Mouse (Mus musculus): ENCODE measurements around the gene Acp4. TPM values are rescaled to one million over a fixed set of nuclear protein-coding genes. Genes with fewer than 3 reads are reported as not detected.
"Not testable (repeated sequence)": the region's sequence is repeated elsewhere in the genome, so short reads cannot be mapped to it uniquely, and the experiment has no call there.

The Acp4 gene
- not detected for total RNA-seq (2021)

DNA sequence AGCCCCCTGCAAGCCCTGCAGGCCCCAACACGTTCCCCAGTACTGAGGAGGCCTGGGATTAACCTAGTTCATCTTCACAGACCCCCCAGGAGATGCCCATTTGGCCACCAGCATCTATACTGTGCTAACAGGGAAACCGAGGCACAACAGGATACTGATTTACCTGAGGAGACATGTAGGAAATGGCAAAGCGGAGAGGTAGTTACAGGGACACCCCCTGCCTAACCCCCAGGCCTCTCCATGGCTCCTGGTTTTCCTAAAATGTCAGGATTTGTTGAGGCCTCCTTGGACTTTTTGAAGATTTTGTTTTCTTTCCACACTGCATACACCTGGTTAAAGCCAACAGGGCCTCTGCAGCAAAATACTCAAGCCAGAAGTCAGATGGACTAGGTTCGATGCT is at the start of gene Acp4:
TSS of gene Acp4 (minus strand) at position 101 of the 400 bp plus-strand sequence.
- intact Hi-C loops (cut with DNase I), result no loop called here
- no peak for DNase-seq (ENCODE audit: low spot score in 2 of 2)

DNA sequence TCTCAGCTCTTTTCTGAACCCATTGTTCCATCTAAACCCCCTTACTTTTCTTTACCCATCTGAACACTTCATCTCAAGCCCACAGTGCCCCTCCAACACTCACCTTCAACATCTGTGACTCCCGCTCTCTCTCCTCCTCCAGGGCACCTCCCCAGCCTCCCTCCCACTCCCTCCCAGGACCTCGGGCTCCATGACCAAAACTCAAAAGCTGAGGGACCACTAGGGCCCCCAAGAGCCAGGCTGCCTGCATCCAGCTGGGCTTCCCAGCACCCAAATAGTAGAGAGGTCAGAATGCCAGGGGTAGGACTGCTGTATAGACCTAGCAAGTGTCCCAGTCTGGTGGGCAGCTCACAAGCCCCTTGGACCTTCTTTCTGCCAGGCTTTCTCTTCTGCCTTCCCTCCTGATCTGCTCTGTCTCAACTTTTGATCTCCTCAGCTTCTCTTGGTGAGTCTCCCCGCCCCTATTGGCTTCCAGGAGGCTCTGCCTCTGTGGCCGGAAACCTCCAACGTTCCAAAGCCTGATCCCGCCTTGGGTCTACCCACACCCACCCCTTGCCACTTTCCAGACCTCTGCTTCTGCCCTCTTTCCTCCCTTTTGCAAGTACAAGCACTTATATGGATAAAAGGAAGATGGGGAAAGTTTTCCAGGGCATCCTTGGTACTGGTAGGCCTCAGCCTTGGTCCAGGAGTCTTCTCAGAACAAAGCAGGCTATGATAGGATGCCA is 49.5 kb upstream of the Acp4 start, which contains the start of gene Clec11a:
TSS of gene Clec11a (minus strand) at position 387 of the 725 bp plus-strand sequence.
- DNase-seq (ENCODE audit: low spot score in 2 of 2), result peak in 1 of 2 experiments; percentile 3
- intact Hi-C loops (cut with DNase I), result no loop called here

GRCm38 (mm10) chr7:44305686-44306085 is 48.5 kb upstream of the Acp4 start:
- no peak for DNase-seq (ENCODE audit: low spot score in 2 of 2)
- intact Hi-C loops (cut with DNase I), result no loop called here

- DNase-seq (ENCODE audit: low spot score in 2 of 2), result peak; percentile 98 to 99
- intact Hi-C loops (cut with DNase I), result loop anchor here (5.0 kb wide), 1 partner anchor 43 kb away; the partner anchor contains the start of gene Gm15517
These were observed 47.8 kb upstream of the Acp4 start for GRCm38 (mm10) chr7:44304775-44305641.

- intact Hi-C loops (cut with DNase I), result loop anchor here (5.0 kb wide), 1 partner anchor 42 kb away; the partner anchor contains the start of gene Gm15517
- DNase-seq (ENCODE audit: low spot score in 2 of 2), result no peak
These were observed 47.2 kb upstream of the Acp4 start for GRCm38 (mm10) chr7:44304463-44304774.

DNA sequence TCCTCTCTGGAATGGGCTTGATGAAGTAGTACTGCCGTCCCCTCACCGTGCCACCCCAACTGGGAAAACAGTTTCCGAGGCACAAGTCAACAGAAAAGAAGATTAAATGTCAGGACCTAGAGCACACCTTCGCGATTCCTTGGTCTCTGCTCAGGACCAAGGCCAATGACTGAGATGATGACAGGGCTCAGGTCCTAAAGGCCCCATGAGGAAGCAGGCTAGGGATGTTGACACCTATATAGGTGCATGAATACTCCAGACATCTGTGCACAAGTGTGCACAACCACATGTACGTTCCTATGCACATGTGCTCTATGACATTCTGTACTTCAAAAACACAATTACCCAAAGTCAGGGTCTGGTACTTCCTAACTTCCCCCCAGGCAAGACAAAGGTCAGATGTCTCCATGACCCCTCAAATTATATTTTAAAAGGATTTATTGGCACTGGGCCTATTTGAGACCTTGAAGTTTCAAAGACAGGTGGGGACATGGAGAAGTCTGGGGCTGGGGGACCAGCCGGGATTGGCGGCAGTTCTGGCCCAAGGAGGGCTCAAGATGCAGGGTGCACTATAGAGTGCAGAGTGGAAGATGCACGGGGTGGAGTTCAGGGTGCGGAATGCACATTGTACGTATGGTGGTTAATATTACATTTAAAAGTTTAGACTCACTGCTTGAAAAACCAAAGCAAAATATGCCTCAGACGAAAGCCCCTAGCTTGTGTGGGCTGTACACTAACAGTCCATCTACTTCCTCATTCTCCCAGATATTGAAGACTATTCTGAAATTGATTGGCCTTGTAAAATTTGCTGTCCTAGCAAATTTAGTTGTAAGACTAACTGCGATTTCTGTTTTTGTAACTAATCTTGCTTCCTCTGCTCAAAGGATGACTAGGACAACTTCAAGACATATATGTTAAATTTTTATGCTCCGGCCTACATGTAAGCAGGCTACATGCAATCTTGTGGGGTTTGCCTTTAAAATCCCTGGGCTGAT is 46.5 kb upstream of the Acp4 start:
- intact Hi-C loops (cut with DNase I), result loop anchor here (5.0 kb wide), 1 partner anchor 41 kb away; the partner anchor contains the start of gene Gm15517
- peak in 1 of 2 experiments; percentile 2 for DNase-seq (ENCODE audit: low spot score in 2 of 2)

DNA sequence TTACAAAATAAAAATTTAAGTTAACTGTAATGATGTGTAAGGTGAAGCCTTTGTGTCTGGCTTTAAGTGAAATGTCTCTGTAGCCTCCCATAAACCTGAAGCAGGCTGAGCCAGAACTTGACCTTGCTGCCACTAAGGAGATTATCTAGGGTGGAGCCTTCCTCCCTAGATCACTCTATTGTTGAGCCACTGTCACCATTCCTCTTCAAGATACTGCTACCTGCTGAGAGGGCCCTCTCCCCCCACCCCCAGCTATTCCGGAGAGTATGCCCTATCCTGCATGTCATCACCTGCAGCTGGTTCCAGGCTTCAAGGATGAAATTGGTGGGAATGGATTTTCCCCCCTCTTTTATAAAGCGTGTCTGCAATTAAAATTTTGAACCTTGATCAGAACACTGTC is 40.3 kb upstream of the Acp4 start:
- DNase-seq (ENCODE audit: low spot score in 2 of 2); intact Hi-C loops (cut with DNase I): not testable (repeated sequence)

GRCm38 (mm10) chr7:44291418-44291817 is 34.2 kb upstream of the Acp4 start:
- intact Hi-C loops (cut with DNase I), result no loop called here
- no peak for DNase-seq (ENCODE audit: low spot score in 2 of 2)

- DNase-seq (ENCODE audit: low spot score in 2 of 2), result no peak
- intact Hi-C loops (cut with DNase I), result no loop called here
These were observed 33.8 kb upstream of the Acp4 start for GRCm38 (mm10) chr7:44290986-44291385.

DNA sequence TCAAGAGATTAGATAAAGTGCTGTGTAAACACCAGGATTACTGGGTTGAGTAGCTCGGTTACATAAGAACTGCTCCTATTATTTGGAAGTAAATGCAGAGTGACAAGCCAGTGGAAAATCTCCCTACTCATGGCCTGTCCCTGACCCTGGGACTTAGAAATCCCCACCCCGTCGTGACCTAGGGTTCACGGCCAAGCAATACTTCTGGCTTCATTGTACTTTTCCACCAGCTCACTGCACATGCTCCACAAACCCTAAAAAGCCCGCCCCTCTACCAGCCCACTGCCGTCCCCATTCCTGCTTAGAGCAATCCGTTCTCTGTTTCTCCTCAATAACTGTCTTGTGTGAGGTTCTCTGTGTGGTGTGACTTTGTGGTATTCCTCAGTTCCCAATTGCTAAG is 30.6 kb upstream of the Acp4 start:
- no peak for DNase-seq (ENCODE audit: low spot score in 2 of 2)
- intact Hi-C loops (cut with DNase I), result no loop called here

- DNase-seq (ENCODE audit: low spot score in 2 of 2), result peak in 1 of 2 experiments; percentile 34
- intact Hi-C loops (cut with DNase I), result no loop called here
These were observed 24.4 kb upstream of the Acp4 start for GRCm38 (mm10) chr7:44281586-44281985.

- DNase-seq (ENCODE audit: low spot score in 2 of 2), result no peak
- intact Hi-C loops (cut with DNase I), result no loop called here
These were observed 23.8 kb upstream of the Acp4 start for GRCm38 (mm10) chr7:44280959-44281358.

DNA sequence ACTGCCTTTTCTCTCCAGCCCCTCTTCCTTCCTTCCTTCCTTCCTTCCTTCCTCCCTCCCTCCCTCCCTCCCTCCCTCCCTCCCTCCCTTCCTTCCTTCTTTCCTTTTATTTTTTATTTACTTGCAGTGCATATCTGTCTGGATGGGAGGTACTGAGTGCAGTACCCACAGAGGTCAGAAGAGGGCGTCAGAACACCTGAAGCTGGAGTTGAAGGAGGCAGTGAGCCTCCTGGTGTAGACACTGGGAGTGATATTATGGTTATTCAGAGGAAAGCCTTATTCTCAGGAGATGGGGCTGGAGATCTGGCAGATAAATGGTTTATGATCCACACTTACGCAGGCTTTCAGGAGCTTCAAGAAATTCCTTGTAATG is 20.1 kb upstream of the Acp4 start:
- intact Hi-C loops (cut with DNase I), result no loop called here
- DNase-seq (ENCODE audit: low spot score in 2 of 2), result peak in 1 of 2 experiments; percentile 76

- DNase-seq (ENCODE audit: low spot score in 2 of 2), result no peak
- intact Hi-C loops (cut with DNase I), result no loop called here
These were observed 19.5 kb upstream of the Acp4 start for GRCm38 (mm10) chr7:44276461-44277249.

DNA sequence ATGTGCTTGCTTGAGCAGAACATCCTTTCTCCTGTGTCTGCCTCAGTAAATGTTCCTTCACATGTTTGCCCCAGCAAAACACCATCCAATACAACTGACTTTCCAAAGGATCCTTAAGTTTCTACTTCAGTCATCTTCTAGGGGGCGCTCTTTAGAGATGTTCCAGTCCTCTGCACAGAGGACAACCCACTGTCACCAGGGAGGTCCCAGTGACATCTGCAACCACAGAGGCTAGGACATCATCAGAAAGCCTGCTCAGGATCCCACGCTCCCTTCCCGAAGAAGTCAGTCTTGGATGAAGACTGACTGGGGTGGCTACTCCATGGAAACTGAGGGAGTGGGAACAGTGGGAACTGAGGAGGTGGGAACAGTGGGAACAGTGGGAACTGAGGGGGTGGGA is 18.4 kb upstream of the Acp4 start:
- intact Hi-C loops (cut with DNase I), result no loop called here
- DNase-seq (ENCODE audit: low spot score in 2 of 2), result no peak

GRCm38 (mm10) chr7:44274096-44274495 is 16.9 kb upstream of the Acp4 start:
- no peak for DNase-seq (ENCODE audit: low spot score in 2 of 2)
- intact Hi-C loops (cut with DNase I), result no loop called here

GRCm38 (mm10) chr7:44273446-44273845 is 16.3 kb upstream of the Acp4 start:
- intact Hi-C loops (cut with DNase I), result no loop called here
- no peak for DNase-seq (ENCODE audit: low spot score in 2 of 2)

- DNase-seq (ENCODE audit: low spot score in 2 of 2), result no peak
- intact Hi-C loops (cut with DNase I), result no loop called here
These were observed 15.4 kb upstream of the Acp4 start for GRCm38 (mm10) chr7:44272546-44272945.

DNA sequence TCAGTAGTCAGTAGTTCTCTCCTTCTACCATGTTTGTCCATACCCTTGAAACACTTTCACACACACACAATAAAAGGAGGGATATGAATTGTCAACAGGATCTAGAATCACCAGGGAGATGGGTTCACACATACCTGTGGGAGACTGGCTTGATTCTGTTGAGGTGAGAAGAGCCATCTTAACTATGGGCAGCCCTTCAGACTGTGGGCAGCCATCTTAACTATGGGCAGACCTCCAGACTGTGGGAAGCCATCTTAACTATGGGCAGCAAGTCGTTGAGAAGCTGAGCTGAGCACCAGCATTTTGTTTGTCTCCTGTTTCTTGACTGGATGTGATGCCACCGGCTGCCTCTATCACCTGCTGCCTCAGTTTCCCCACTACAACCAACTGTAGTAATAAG is 14.1 kb upstream of the Acp4 start:
- intact Hi-C loops (cut with DNase I), result no loop called here
- no peak for DNase-seq (ENCODE audit: low spot score in 2 of 2)
